Mouse (Mus musculus) heart, postnatal 0 days (tissue): ENCODE data around the gene Cd7. TPM values are rescaled to one million over a fixed set of nuclear protein-coding genes. Genes with fewer than 3 reads are reported as not detected.

Experiments
- ATAC-seq: fragments of 200-750 bp; cut with Nextera tagmentation; 2 replicates; pipeline ENCODE4 v1.8.0; 2017; ENCODE audit warnings: low read depth, moderate number of reproducible peaks, moderate library complexity; ENCODE audit not compliant: insufficient read depth
- DNase-seq: peaks from one replicate; pipeline ENCODE4 v3.0.0-alpha.2; 2016; ENCODE audit warnings: low spot score
- H3K27ac ChIP-seq: fragments of 300-500 bp; sonication (generic); 2 replicates; pipeline ENCODE4 v1.5.1; 2014; ENCODE audit warnings: low read depth, mild to moderate bottlenecking
- H3K27me3 ChIP-seq: fragments of 300-500 bp; sonication (generic); 2 replicates; pipeline ENCODE4 v1.6.1; 2014; ENCODE audit warnings: low read length, mixed read lengths; ENCODE audit not compliant: control insufficient read depth, insufficient read depth
- H3K36me3 ChIP-seq: fragments of 300-500 bp; sonication (generic); replicated peaks from 2 replicates; pipeline ENCODE4 v1.6.1; 2014; ENCODE audit warnings: low read length, mixed read lengths; ENCODE audit not compliant: control insufficient read depth, insufficient read depth
- H3K4me1 ChIP-seq: fragments of 300-500 bp; sonication (generic); 2 replicates; pipeline ENCODE4 v1.6.1; 2014; ENCODE audit warnings: antibody characterized with exemption; ENCODE audit not compliant: control insufficient read depth, insufficient read depth
- H3K4me2 ChIP-seq: fragments of 300-500 bp; sonication (generic); 2 replicates; pipeline ENCODE4 v1.6.1; 2014; ENCODE audit warnings: low read depth, mild to moderate bottlenecking, low read length, moderate library complexity
- H3K4me3 ChIP-seq: fragments of 300-500 bp; sonication (generic); 2 replicates; pipeline ENCODE4 v1.5.1; 2014; ENCODE audit warnings: low read depth, low read length
- H3K9ac ChIP-seq: fragments of 300-500 bp; sonication (generic); replicated peaks from 2 replicates; pipeline ENCODE4 v1.6.1; 2014; ENCODE audit warnings: low read depth, low read length, mixed read lengths
- H3K9me3 ChIP-seq: fragments of 300-500 bp; sonication (generic); replicated peaks from 2 replicates; pipeline ENCODE4 v1.6.1; 2016; ENCODE audit warnings: low read length; ENCODE audit not compliant: control insufficient read depth
- CTCF ChIP-seq: IDR thresholded peaks from 2 replicates; pipeline ENCODE4 v1.5.1; 2016; ENCODE audit warnings: antibody characterized with exemption, control low read depth, low read depth
- EP300 ChIP-seq: IDR thresholded peaks from 2 replicates; pipeline ENCODE4 v1.6.1; 2016; ENCODE audit warnings: antibody characterized with exemption, low read depth
- WGBS: fragments of 180-500 bp; shearing (Covaris S2); extraction: QIAGEN DNeasy Blood & Tissue Kit; methylation state at CpG from one replicate; pipeline ENCODE4 v1.1.7; 2014; 5-methylcytosine and 5-hydroxymethylcytosine counted together
- polyA plus RNA-seq: library from polyadenylated mRNA; unstranded; fragments of >200 nt; fragmentation: Nextera tagmentation; extraction: Ambion mirVana; gene quantifications from 2 replicates; pipeline ENCODE4 v1.2.1, GENCODE M21; 2015
- total RNA-seq: library from RNA; depleted of rRNA; stranded (reverse); fragments of >200 nt; gene quantifications from 2 replicates; pipeline ENCODE4 v1.2.3, GENCODE M21; 2014; ENCODE audit warnings: low replicate concordance

The Cd7 gene
- total and polyA plus RNA-seq, 2 experiments from 2014 or later = not detected

GRCm38 (mm10) chr11:121019501-121019900 is 19.7 kb downstream of the Cd7 start:
- DNase-seq (no peak), ATAC-seq (no peak)
- Histone ChIP-seq H3K36me3 (no peaks in the 10 kb centered on the region), H3K27ac (no peak overlapping the region), H3K9ac (no peak overlapping the region), H3K9me3 (no peaks in the 10 kb centered on the region), H3K4me3 (no peak overlapping the region), H3K4me2 (no peak overlapping the region), H3K27me3 (no peaks in the 10 kb centered on the region), H3K4me1 (no peaks in the 10 kb centered on the region)
- 77% methylated on average over 5 of the region's 5 CpGs for WGBS
- TF ChIP-seq CTCF (no peak), EP300 (no peak)

GRCm38 (mm10) chr11:121017703-121018102 is 21.5 kb downstream of the Cd7 start:
- Histone ChIP-seq H3K9ac (no peak overlapping the region), H3K27ac (no peak overlapping the region), H3K27me3 (no peaks in the 10 kb centered on the region), H3K4me3 (no peak overlapping the region), H3K9me3 (no peaks in the 10 kb centered on the region), H3K4me2 (no peak overlapping the region), H3K4me1 (no peaks in the 10 kb centered on the region), H3K36me3 (no peaks in the 10 kb centered on the region)
- peak; percentile 75 for DNase-seq
- TF ChIP-seq EP300 (no peak), CTCF (peak; percentile 91)
- WGBS = 31% methylated on average over 3 of the region's 3 CpGs
- peak; percentile 73 for ATAC-seq

GRCm38 (mm10) chr11:121015472-121015871 is 23.7 kb downstream of the Cd7 start:
- TF ChIP-seq EP300 (no peak), CTCF (no peak)
- Histone ChIP-seq H3K27me3 (no peaks in the 10 kb centered on the region), H3K4me1 (no peaks in the 10 kb centered on the region), H3K4me3 (no peak overlapping the region), H3K4me2 (peak overlapping the region; percentile 59), H3K9me3 (no peaks in the 10 kb centered on the region), H3K27ac (peak overlapping the region; percentile 23; the same call in 1 of the 2 replicates), H3K9ac (no peak overlapping the region), H3K36me3 (no peaks in the 10 kb centered on the region)
- 32% methylated on average over 6 of the region's 6 CpGs for WGBS
- DNase-seq (no peak), ATAC-seq (no peak)

GRCm38 (mm10) chr11:121014896-121015300 is 24.3 kb downstream of the Cd7 start:
- no peak for TF ChIP-seq EP300
- TF ChIP-seq CTCF = peak; percentile 17; the same call in 1 of the 2 replicates
- DNase-seq = peak; percentile 78
- Histone ChIP-seq H3K9me3 (no peaks in the 10 kb centered on the region), H3K4me3 (peak overlapping the region; percentile 31), H3K4me2 (peak overlapping the region; percentile 59), H3K36me3 (no peaks in the 10 kb centered on the region), H3K27ac (peak overlapping the region; percentile 23; the same call in 1 of the 2 replicates), H3K9ac (0 out of 2 replicates have a peak overlapping the region, but pooled peaks have one; percentile 17), H3K27me3 (no peaks in the 10 kb centered on the region), H3K4me1 (no peaks in the 10 kb centered on the region)
- 32% methylated on average over 19 of the region's 19 CpGs for WGBS
- ATAC-seq = peak; percentile 54

- H3K9me3 ChIP-seq = no peaks in the 10 kb centered on the region
- no peak overlapping the region for H3K27ac ChIP-seq
- ATAC-seq (no peak), DNase-seq (no peak)
- no peaks in the 10 kb centered on the region for H3K4me1 ChIP-seq
- H3K27me3 ChIP-seq = no peaks in the 10 kb centered on the region
- no peak overlapping the region for H3K9ac ChIP-seq
- no peak overlapping the region for H3K4me2 ChIP-seq
- TF ChIP-seq EP300 (no peak), CTCF (no peak)
- no peaks in the 10 kb centered on the region for H3K36me3 ChIP-seq
- 79% methylated on average over 7 of the region's 7 CpGs for WGBS
- no peak overlapping the region for H3K4me3 ChIP-seq
Measured at GRCm38 (mm10) chr11:121013656-121014055, 25.6 kb downstream of the Cd7 start.
